Mouse (Mus musculus) intestine, embryonic 14.5 days (tissue): ENCODE data around the gene Zic2. TPM values are rescaled to one million over a fixed set of nuclear protein-coding genes. Genes with fewer than 3 reads are reported as not detected.

Experiments
- ATAC-seq: fragments of 200-750 bp; cut with Nextera tagmentation; replicated peaks from 2 replicates; pipeline ENCODE4 v1.8.0; 2017; ENCODE audit warnings: low read depth, moderate number of reproducible peaks, moderate TSS enrichment, moderate library complexity; ENCODE audit not compliant: low FRiP score, low TSS enrichment
- DNase-seq: peaks from one replicate; pipeline ENCODE4 v3.0.0-alpha.2; 2018; ENCODE audit warnings: low spot score
- H3K27ac ChIP-seq: fragments of 300-500 bp; sonication (generic); 2 replicates; pipeline ENCODE4 v1.5.1; 2014; ENCODE audit warnings: low read depth, mild to moderate bottlenecking, control low read depth
- H3K27me3 ChIP-seq: fragments of 300-500 bp; sonication (generic); replicated peaks from 2 replicates; pipeline ENCODE4 v1.6.1; 2014; ENCODE audit warnings: low read length, control low read depth; ENCODE audit not compliant: control insufficient read depth, insufficient read depth
- H3K36me3 ChIP-seq: fragments of 300-500 bp; sonication (generic); 2 replicates; pipeline ENCODE4 v1.6.1; 2014; ENCODE audit warnings: low read length, control low read depth; ENCODE audit not compliant: control insufficient read depth, insufficient read depth
- H3K4me1 ChIP-seq: fragments of 300-500 bp; sonication (generic); replicated peaks from 2 replicates; pipeline ENCODE4 v1.6.1; 2014; ENCODE audit warnings: low read length, control low read depth, mixed read lengths; ENCODE audit not compliant: control insufficient read depth, insufficient read depth
- H3K4me2 ChIP-seq: fragments of 300-500 bp; sonication (generic); 2 replicates; pipeline ENCODE4 v1.6.1; 2014; ENCODE audit warnings: low read length
- H3K4me3 ChIP-seq: fragments of 300-500 bp; sonication (generic); 2 replicates; pipeline ENCODE4 v1.5.1; 2014; ENCODE audit warnings: low read depth, low read length, control low read depth, mixed read lengths
- H3K9ac ChIP-seq: fragments of 300-500 bp; sonication (generic); 2 replicates; pipeline ENCODE4 v1.6.1; 2014; ENCODE audit warnings: mild to moderate bottlenecking, low read length
- H3K9me3 ChIP-seq: fragments of 300-500 bp; sonication (generic); 2 replicates; pipeline ENCODE4 v1.6.1; 2016; ENCODE audit warnings: low read length, control low read depth; ENCODE audit not compliant: control insufficient read depth
- WGBS: fragments of 180-500 bp; shearing (Covaris S2); extraction: QIAGEN DNeasy Blood & Tissue Kit; methylation state at CpG from one replicate; pipeline ENCODE4 v1.1.7; 2014; 5-methylcytosine and 5-hydroxymethylcytosine counted together
- polyA plus RNA-seq: library from polyadenylated mRNA; unstranded; fragments of >200 nt; fragmentation: Nextera tagmentation; extraction: Ambion mirVana; gene quantifications from 2 replicates; pipeline ENCODE4 v1.2.1, GENCODE M21; 2014

Zic2 gene
- polyA plus RNA-seq, 1 experiment from 2014 or later: not detected

DNA sequence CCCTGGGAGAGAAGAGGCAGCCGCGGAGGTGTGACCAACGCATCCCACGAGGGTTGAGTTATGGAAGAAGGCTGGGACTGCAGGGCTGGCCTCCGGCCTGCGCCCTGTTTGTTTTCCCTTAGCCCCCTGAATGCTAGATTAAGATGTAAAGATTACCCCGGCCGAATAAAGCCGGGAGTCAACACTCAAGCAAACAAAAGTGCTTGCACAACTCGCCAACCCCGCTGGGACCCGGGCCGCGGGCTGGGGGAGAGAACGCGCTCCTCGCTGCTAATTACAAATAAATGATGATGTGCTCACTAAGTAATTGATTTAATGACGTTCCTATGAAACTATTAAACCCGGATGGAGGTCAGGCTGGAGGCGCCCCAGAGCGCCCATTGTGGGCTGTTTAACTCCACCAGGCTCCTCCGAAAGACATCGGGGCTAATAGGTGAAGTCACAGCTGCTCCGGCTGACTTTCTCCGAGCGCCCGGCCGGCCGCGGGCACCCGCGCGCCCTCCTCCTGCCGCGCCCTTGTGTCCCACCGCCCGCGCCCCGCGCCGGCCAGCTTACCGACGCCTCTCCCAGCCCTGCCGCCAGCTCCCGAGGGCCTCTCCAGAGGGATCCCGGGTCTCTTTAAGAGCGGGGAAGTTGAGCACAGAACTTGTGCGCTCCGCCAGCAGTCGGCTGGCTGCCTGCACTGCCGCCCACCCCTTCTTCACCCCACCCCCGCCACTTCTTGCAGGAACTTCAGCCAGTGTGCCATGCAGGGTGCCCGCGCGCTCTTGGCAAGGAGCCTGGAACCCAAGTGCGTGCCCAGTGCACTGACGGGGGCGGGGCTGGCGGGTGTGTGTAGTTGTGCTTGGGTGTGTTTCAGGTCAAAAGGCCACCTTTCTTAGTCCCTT lies 24.5 kb upstream of the Zic2 start, which contains the start of gene Gm5089:
Gene Gm5089 (minus strand): TSS at position 620 of the 887 bp plus-strand sequence.
- Histone ChIP-seq H3K4me1 (peaks cover 2% of the 10 kb centered on the region; the same call in 1 of the 2 replicates), H3K27ac (no peak within 1 kb of the TSS), H3K36me3 (no peaks in the 10 kb centered on the region), H3K9me3 (no peaks in the 10 kb centered on the region), H3K4me2 (peak within 1 kb of the TSS; percentile 46), H3K4me3 (peak within 1 kb of the TSS; percentile 23; the same call in 1 of the 2 replicates), H3K9ac (no peak within 1 kb of the TSS), H3K27me3 (peaks cover 87% of the 10 kb centered on the region)
- DNase-seq: peak; percentile 70
- 0 out of 2 replicates have a peak, but pooled peaks have one; percentile 17 for ATAC-seq
- 2% methylated on average over 59 of the region's 59 CpGs for WGBS

DNA sequence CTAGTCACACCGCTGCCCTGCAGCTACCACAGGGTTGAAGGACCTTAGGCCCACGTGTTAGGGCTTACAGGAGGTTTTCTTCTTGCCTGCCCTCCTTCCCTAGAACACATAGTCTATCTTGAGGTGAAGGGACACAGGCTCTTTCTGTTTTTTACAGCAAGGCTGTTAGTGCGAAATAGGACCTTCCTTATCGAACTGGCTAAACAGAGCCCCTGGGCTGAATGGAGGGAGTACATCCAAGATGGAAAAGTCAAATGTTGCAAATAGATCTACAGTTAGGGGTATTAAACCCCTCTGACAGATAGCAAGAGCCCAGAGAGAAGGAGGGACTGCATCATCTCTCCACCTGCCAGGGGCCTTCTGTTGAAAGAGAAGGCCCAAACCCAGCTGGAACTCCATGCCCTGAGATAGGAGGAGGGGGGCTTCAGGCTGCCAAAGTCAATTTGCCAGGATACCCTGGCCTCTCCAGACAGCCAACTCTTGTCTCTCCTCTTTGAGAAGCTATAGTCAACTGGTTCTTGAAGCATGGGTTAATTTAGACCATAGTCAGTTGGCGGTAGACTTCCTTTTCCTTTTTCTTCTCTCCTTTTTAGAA lies 23.6 kb upstream of the Zic2 start:
- H3K9me3 ChIP-seq: no peaks in the 10 kb centered on the region
- DNase-seq (no peak), ATAC-seq (no peak)
- H3K36me3 ChIP-seq: no peaks in the 10 kb centered on the region
- H3K27ac ChIP-seq: no peak overlapping the region
- no peak overlapping the region for H3K4me2 ChIP-seq
- H3K4me1 ChIP-seq: peaks cover 2% of the 10 kb centered on the region; the same call in 1 of the 2 replicates
- H3K9ac ChIP-seq: no peak overlapping the region
- WGBS: 64% methylated on average over 5 of the region's 5 CpGs
- H3K27me3 ChIP-seq: peaks cover 96% of the 10 kb centered on the region
- H3K4me3 ChIP-seq: 0 out of 2 replicates have a peak overlapping the region, but pooled peaks have one; percentile 23

DNA sequence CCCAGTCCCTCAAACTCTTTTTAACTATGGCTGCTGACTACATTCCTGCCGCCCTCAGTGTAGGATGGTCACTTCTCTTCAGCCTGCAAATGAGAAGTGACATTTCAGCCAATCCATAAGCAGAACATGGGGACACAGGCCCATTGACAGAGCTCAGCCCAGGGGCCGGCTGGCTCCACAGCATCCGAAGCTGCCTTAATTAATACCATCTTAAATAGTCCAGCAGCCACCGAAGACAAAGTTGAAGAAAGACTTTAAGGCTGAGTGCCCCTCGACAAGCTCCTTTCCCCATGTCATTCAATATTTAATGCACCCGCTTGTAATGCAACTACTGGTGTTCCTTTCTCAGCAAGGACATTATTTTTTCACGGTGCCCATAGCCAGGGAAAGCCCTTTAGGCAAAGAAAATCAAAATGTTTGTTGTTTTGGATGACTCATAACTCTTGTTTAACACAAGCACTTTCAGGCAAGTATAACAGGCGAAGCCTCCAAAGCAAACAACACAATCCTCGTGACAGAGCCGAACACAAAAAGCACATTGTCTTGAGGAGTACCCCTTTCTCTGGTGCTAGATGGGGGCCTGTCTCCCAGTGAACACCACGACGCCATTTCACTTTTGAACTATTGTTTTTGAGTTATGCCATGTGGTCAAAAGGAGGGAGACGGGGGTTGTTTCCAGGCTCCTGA lies 22.4 kb upstream of the Zic2 start:
- no peak overlapping the region for H3K27ac ChIP-seq
- peaks cover 88% of the 10 kb centered on the region for H3K27me3 ChIP-seq
- peaks cover 2% of the 10 kb centered on the region; the same call in 1 of the 2 replicates for H3K4me1 ChIP-seq
- no peak overlapping the region for H3K9ac ChIP-seq
- 45% methylated on average over 13 of the region's 13 CpGs for WGBS
- no peak for ATAC-seq
- H3K36me3 ChIP-seq: no peaks in the 10 kb centered on the region
- H3K4me3 ChIP-seq: no peak overlapping the region
- no peak for DNase-seq
- no peaks in the 10 kb centered on the region for H3K9me3 ChIP-seq
- H3K4me2 ChIP-seq: no peak overlapping the region

- no peak for ATAC-seq
Observed at GRCm38 (mm10) chr14:122453388-122453995, 21.7 kb upstream of the Zic2 start.

DNA sequence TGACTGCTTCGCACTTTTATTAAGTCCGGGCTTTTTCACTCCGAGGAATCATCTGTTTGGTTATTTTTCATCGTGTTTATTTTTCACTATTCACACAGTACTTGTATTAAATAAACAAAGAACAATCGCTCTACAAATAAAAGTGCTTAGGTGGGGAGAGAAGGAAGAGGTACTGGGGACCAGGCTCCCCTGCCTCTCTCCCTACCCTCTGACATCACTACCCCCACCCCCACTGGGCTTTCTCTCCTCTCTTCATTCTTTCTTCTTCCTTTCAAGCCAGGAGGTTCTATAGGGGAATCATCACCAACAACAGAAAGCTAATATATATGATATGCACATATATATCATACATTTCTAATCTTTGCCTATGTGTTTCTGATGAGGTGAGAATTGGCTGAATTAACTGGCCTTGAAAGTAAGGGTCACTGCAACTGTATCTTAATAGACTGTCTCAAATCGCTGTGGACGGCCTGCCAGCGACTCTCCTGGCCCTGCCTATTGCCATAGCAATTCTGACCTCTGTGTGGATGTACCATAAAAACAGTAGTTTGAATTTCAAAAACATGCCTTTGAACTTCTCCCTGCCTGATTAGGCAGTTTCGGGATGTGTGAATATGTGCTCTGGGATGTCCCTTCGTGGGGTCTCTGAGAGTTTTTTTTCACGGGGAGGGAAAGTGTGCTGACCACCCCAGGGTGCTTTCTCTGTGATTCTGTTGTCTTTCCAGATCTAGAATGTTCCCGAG lies 21.1 kb upstream of the Zic2 start:
- H3K4me1 ChIP-seq: peaks cover 2% of the 10 kb centered on the region; the same call in 1 of the 2 replicates
- WGBS: 12% methylated on average over 12 of the region's 12 CpGs
- no peak for ATAC-seq
- no peak overlapping the region for H3K27ac ChIP-seq
- H3K4me3 ChIP-seq: no peak overlapping the region
- no peak for DNase-seq
- no peak overlapping the region for H3K9ac ChIP-seq
- H3K36me3 ChIP-seq: no peaks in the 10 kb centered on the region
- peaks cover 75% of the 10 kb centered on the region for H3K27me3 ChIP-seq
- no peaks in the 10 kb centered on the region for H3K9me3 ChIP-seq
- peak overlapping the region; percentile 23; the same call in 1 of the 2 replicates for H3K4me2 ChIP-seq

More at GRCm38 (mm10) chr14:122453388-122453995, 21.7 kb upstream of the Zic2 start:
- peak overlapping the region; percentile 22; the same call in 1 of the 2 replicates for H3K4me3 ChIP-seq
- peak; percentile 63 for DNase-seq
- WGBS: 5% methylated on average over 32 of the region's 32 CpGs
- H3K4me2 ChIP-seq: peak overlapping the region; percentile 23; the same call in 1 of the 2 replicates
- no peak overlapping the region for H3K9ac ChIP-seq
- H3K27me3 ChIP-seq: peaks cover 81% of the 10 kb centered on the region
- H3K9me3 ChIP-seq: no peaks in the 10 kb centered on the region
- H3K4me1 ChIP-seq: peaks cover 2% of the 10 kb centered on the region; the same call in 1 of the 2 replicates
- H3K27ac ChIP-seq: no peak overlapping the region
- no peaks in the 10 kb centered on the region for H3K36me3 ChIP-seq

DNA sequence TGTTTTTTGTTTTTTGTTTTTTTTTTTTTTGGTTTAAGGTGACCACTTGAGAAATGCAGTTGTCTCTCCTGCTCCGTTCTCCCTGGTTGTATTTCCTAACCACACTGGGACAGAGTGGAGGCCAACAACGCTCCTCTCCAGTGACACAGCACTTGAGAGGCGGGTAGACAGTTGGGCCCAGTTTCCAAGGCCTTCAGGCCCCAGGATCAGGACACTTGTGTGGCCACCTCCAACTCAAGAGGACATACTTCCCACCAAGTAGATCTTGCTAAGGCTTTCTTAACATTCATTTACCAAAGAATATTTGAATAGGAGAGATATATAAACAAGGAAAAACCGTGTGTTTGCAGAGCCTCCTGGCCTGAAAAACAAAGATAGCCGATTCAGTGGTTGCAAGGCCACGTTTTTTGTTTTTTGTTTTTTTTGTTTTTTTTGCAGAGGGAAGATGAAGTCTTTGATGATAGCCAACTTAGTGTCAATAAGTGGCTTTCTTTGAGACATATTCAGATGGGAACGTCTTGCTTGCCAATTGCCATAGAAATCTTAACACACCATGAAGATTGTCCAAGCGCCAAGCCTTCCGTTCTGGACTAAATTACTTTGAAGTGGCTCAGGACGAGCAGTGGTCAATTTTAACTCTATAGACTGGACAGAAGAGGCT lies 20.2 kb upstream of the Zic2 start:
- no peak overlapping the region for H3K4me3 ChIP-seq
- WGBS: 61% methylated on average over 10 of the region's 10 CpGs
- ATAC-seq: no peak

GRCm38 (mm10) chr14:122455562-122455958 lies 19.7 kb upstream of the Zic2 start:
- 55% methylated on average over 4 of the region's 4 CpGs for WGBS
- Histone ChIP-seq H3K4me2 (no peak overlapping the region), H3K4me3 (no peak overlapping the region), H3K9ac (no peak overlapping the region), H3K9me3 (no peaks in the 10 kb centered on the region), H3K36me3 (no peaks in the 10 kb centered on the region), H3K4me1 (peaks cover 2% of the 10 kb centered on the region; the same call in 1 of the 2 replicates), H3K27me3 (peaks cover 72% of the 10 kb centered on the region), H3K27ac (no peak overlapping the region)
- DNase-seq: no peak
- no peak for ATAC-seq

More for the DNA sequence above, 20.2 kb upstream of the Zic2 start:
- no peak overlapping the region for H3K27ac ChIP-seq
- no peaks in the 10 kb centered on the region for H3K9me3 ChIP-seq
- peaks cover 2% of the 10 kb centered on the region; the same call in 1 of the 2 replicates for H3K4me1 ChIP-seq
- H3K4me2 ChIP-seq: no peak overlapping the region
- DNase-seq: no peak
- H3K27me3 ChIP-seq: peaks cover 72% of the 10 kb centered on the region
- H3K36me3 ChIP-seq: no peaks in the 10 kb centered on the region
- H3K9ac ChIP-seq: no peak overlapping the region
